In the genomic region with DNA sequence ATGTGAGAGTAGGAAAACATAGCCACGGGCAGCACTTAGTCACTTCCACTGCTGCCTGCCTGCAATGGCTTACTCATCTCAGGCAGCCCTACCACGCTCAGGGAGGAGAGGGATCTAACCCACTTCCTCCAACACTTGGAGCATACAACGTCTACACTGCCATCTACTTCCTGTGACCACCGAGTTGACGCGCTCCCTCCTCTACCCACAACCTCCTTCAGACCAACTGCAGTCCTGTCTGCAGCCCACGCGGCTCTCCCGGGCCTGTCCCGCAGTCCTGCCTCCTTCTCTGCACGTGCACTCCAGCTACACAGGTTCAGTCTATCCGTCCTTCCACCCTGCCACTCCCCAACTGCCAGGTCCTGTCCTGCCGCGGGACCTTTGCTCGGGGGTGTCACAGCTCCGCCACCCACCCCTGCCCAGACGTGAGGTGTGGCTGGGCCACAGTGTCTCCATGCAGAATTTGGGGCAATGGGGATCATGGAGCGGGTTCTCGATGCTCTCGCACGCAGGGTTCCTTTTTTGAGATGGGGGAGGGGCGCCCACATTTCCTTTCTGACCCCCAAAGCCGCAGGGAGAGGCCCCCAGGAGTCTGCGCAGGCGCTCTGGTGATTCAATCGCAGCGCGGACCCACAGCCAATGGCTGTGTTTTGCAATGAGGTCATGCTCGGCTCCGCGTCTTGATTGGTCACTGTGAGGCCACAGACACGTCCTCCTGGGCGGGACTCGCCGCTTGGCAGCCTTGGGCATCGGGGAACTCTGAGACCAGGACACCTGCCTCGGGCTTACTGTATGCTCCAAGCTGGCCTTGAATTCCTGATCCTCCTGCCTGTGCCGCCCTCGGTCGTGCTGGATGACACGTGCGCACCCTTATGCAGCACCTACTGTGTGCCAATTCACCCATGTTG, we compare ENCODE assay signal across 8 mouse cellular contexts. TPM values are rescaled to one million over a fixed set of nuclear protein-coding genes. Genes with fewer than 3 reads are reported as not detected.
A peak's percentile ranks its signal among the peaks of the same experiment; 100 is the strongest.
DNase-seq lines count a peak whose midpoint lies in the region; ATAC-seq and TF ChIP-seq lines count a peak whose summit lies in the region.

No protein-coding gene starts in this region.

- H3K4me3 ChIP-seq in bone marrow macrophage, adult 2 months (ENCODE audit: insufficient read depth, low read length), result peak overlapping the region; percentile 61
- H3K4me3 ChIP-seq in embryonic fibroblast, embryonic 13.5 days (ENCODE audit: insufficient read depth, low read length), result peak overlapping the region; percentile 50
- peak overlapping the region; percentile 66 for H3K4me3 ChIP-seq in kidney, embryonic 14.5 days (ENCODE audit: low read length)
- H3K4me3 ChIP-seq in limb, embryonic 15.5 days, result peak overlapping the region; percentile 58

- peaks cover 36% of the 10 kb centered on the region for H3K27me3 ChIP-seq in kidney, embryonic 14.5 days (ENCODE audit: control insufficient read depth, insufficient read depth, low read length)
- H3K27me3 ChIP-seq in limb, embryonic 15.5 days, result peaks cover 41% of the 10 kb centered on the region

- no peak for TF ChIP-seq CTCF in bone marrow macrophage, adult 2 months (IDR thresholded peaks at IDR 0.05; ENCODE audit: low read depth, low read length)
- no peak for TF ChIP-seq CTCF in embryonic fibroblast, embryonic 13.5 days (IDR thresholded peaks at IDR 0.05; ENCODE audit: borderline replicate concordance, insufficient read depth, low read length)

- no peak for TF ChIP-seq POLR2A in bone marrow macrophage, adult 2 months (IDR thresholded peaks at IDR 0.05; ENCODE audit: borderline replicate concordance, low read depth, low read length)
- TF ChIP-seq POLR2A in embryonic fibroblast, embryonic 13.5 days (IDR thresholded peaks at IDR 0.05; ENCODE audit: low read depth, low read length), result peak; percentile 75

- peak overlapping the region; percentile 79 for H3K9ac ChIP-seq in kidney, embryonic 14.5 days (ENCODE audit: low read depth, low read length)
- H3K9ac ChIP-seq in limb, embryonic 15.5 days, result peak overlapping the region; percentile 74

- H3K36me3 ChIP-seq in kidney, embryonic 14.5 days (ENCODE audit: control insufficient read depth, insufficient read depth, low read length), result no peaks in the 10 kb centered on the region
- H3K36me3 ChIP-seq in limb, embryonic 15.5 days, result no peaks in the 10 kb centered on the region

- DNase-seq in A20 (ENCODE audit: low read depth, low spot score), result peak; percentile 97
- peak; percentile 95 to 96 for DNase-seq in heart, adult 9 months (ENCODE audit: low spot score in 2 of 2)
- peak; percentile 74 to 82 for DNase-seq in monocyte, adult 2 months (ENCODE audit: low read depth in 1 of 2, low spot score in 2 of 2)
- peak; percentile 89 to 90 for DNase-seq in spleen, postnatal 36 days (ENCODE audit: low spot score in 2 of 2)

- peak; percentile 93 for ATAC-seq in kidney, embryonic 14.5 days (ENCODE audit: low FRiP score, low TSS enrichment)
- peak; percentile 95 for ATAC-seq in limb, embryonic 15.5 days (ENCODE audit: insufficient number of reproducible peaks, low FRiP score, low TSS enrichment, low read depth)

- WGBS in kidney, embryonic 14.5 days, result under 1% methylated on average over 42 of the region's 42 CpGs
- WGBS in limb, embryonic 15.5 days, result under 1% methylated on average over 42 of the region's 42 CpGs

- H3K9me3 ChIP-seq in kidney, embryonic 14.5 days (ENCODE audit: control insufficient read depth, low read length), result peaks cover 5% of the 10 kb centered on the region
- no peaks in the 10 kb centered on the region for H3K9me3 ChIP-seq in limb, embryonic 15.5 days

- peaks cover 9% of the 10 kb centered on the region for H3K4me1 ChIP-seq in bone marrow macrophage, adult 2 months (ENCODE audit: control insufficient read depth, insufficient read depth, low read length)
- 0 out of 2 replicates have a peak, but pooled peaks cover 2% of the 10 kb centered on the region for H3K4me1 ChIP-seq in embryonic fibroblast, embryonic 13.5 days (ENCODE audit: control insufficient read depth, insufficient read depth, low read length)
- H3K4me1 ChIP-seq in kidney, embryonic 14.5 days (ENCODE audit: control insufficient read depth, insufficient read depth, low read length), result peaks cover 13% of the 10 kb centered on the region; the same call in 1 of the 2 replicates
- H3K4me1 ChIP-seq in limb, embryonic 15.5 days, result peaks cover 37% of the 10 kb centered on the region

- peak overlapping the region; percentile 79 for H3K27ac ChIP-seq in bone marrow macrophage, adult 2 months (ENCODE audit: insufficient read depth, low read depth, low read length)
- peak overlapping the region; percentile 75 for H3K27ac ChIP-seq in embryonic fibroblast, embryonic 13.5 days (ENCODE audit: insufficient read depth, low read length)
- H3K27ac ChIP-seq in kidney, embryonic 14.5 days (ENCODE audit: low read depth, low read length), result peak overlapping the region; percentile 88
- peak overlapping the region; percentile 94 for H3K27ac ChIP-seq in limb, embryonic 15.5 days

- peak overlapping the region; percentile 97 for H3K4me2 ChIP-seq in kidney, embryonic 14.5 days (replicated peaks; ENCODE audit: low read depth, low read length)
- H3K4me2 ChIP-seq in limb, embryonic 15.5 days, result peak overlapping the region; percentile 97

RNA-seq across cellular contexts. Expression of gene Znrf4, which starts 4.8 kb away (rescaled TPM):
- not detected in 2 replicates for polyA plus RNA-seq in bone marrow macrophage, adult 2 months (2012; ENCODE audit: insufficient read depth, insufficient read length, missing spikeins)
- not detected in 2 replicates for polyA plus RNA-seq in embryonic fibroblast, embryonic 13.5 days (2011; ENCODE audit: insufficient read length, low read depth, missing spikeins)
- polyA plus RNA-seq in kidney, embryonic 14.5 days (2014; fragmentation: Nextera tagmentation; extraction: Ambion mirVana), result not detected in 2 replicates
- polyA plus RNA-seq in limb, embryonic 15.5 days (2015; fragmentation: Nextera tagmentation; extraction: Ambion mirVana), result not detected in 2 replicates

RNA-seq across cellular contexts. Expression of gene Ptprs, which starts 31.1 kb away (rescaled TPM):
- 75.2 and 77.2 TPM in 2 replicates for polyA plus RNA-seq in bone marrow macrophage, adult 2 months (2012; ENCODE audit: insufficient read depth, insufficient read length, missing spikeins)
- 177 and 208 TPM in 2 replicates for polyA plus RNA-seq in embryonic fibroblast, embryonic 13.5 days (2011; ENCODE audit: insufficient read length, low read depth, missing spikeins)
- polyA plus RNA-seq in kidney, embryonic 14.5 days (2014; fragmentation: Nextera tagmentation; extraction: Ambion mirVana), result 115 and 122 TPM in 2 replicates
- polyA plus RNA-seq in limb, embryonic 15.5 days (2015; fragmentation: Nextera tagmentation; extraction: Ambion mirVana), result 85.4 and 96.3 TPM in 2 replicates

RNA-seq across cellular contexts. Expression of gene Gm20219, which starts 46.8 kb away (rescaled TPM):
- 1.6 and 2.1 TPM in 2 replicates for polyA plus RNA-seq in bone marrow macrophage, adult 2 months (2012; ENCODE audit: insufficient read depth, insufficient read length, missing spikeins)
- 0.38 and 0.54 TPM in 2 replicates for polyA plus RNA-seq in embryonic fibroblast, embryonic 13.5 days (2011; ENCODE audit: insufficient read length, low read depth, missing spikeins)
- 1.6 and 1.8 TPM in 2 replicates for polyA plus RNA-seq in kidney, embryonic 14.5 days (2014; fragmentation: Nextera tagmentation; extraction: Ambion mirVana)
- polyA plus RNA-seq in limb, embryonic 15.5 days (2015; fragmentation: Nextera tagmentation; extraction: Ambion mirVana), result 16.2 and 16.6 TPM in 2 replicates

Comparison
In these comparisons a context has a peak if more than half of its experiments do, and no peak if none do; other contexts are left out.
1. Peak in every context shown above with its lines: DNase-seq, ATAC-seq, H3K4me3 ChIP-seq and H3K27ac ChIP-seq.